Mouse (Mus musculus) adrenal gland, adult 18-20 months (tissue): ENCODE measurements at regions not wholly inside any gene's neighbourhood (a gene's known extent, or its start where the extent isn't known, plus 50 kb on each side); places are given as distances from the start of the nearest gene placed in this dataset.

Experiments used
- DNase-seq, 2 experiments: peaks; one replicate each; pipeline ENCODE4 v3.0.0; 2021 to 2022; ENCODE audit warnings: low spot score in 2 of 2

- no peak for DNase-seq
These were observed 90.1 kb downstream of the Tmem200c start for GRCm38 (mm10) chr17:68916531-68916930.

GRCm38 (mm10) chr17:68918228-68918627 lies 91.8 kb downstream of the Tmem200c start:
- no peak for DNase-seq

- DNase-seq: peak in 1 of 2 experiments; percentile 6
These were observed 96.8 kb downstream of the Tmem200c start for GRCm38 (mm10) chr17:68923271-68923670.

DNA sequence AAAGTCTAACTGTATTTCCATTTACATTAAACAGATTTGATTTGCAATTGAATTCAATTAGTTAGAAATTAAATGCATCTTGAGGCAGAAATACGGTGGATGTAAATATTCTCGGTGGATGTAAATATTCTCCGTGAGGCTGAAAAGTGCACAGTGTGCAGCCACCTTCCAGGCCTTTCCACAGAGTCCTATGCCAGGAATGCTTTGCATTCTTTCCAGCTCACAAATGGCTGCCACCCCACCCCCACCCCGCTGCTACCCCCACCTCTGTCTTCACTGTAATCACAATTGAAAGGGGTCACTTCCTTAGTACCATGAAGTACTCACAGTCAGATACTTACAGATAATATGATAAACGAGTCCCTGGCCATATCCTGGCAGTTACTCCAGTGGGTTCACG lies 101.0 kb downstream of the Tmem200c start:
- no peak for DNase-seq

DNA sequence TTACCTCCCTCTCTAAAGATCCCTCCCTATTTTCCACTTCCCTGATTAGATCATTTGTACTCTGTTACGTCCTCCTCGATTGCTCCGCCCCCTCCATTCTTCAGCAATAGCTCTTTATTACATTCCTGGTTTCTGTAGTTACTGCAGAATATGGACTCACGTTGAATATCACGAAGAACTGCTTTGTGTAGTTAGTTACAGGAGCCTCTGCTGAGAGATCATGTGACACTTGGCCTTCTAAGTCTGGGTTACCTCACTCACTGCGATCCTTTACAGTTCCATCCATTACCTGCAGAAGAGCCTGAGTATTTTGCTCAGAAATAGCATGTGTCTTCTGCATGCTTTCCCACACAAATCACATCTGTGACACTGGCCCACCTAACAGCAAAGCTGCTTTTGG lies 102.3 kb downstream of the Tmem200c start:
- no peak for DNase-seq

- DNase-seq: no peak
These were observed 106.8 kb downstream of the Tmem200c start for GRCm38 (mm10) chr17:68933265-68933664.

- DNase-seq: no peak
These were observed 107.6 kb downstream of the Tmem200c start for GRCm38 (mm10) chr17:68934066-68934465.

- no peak for DNase-seq
These were observed 109.6 kb downstream of the Tmem200c start for GRCm38 (mm10) chr17:68936016-68936415.

DNA sequence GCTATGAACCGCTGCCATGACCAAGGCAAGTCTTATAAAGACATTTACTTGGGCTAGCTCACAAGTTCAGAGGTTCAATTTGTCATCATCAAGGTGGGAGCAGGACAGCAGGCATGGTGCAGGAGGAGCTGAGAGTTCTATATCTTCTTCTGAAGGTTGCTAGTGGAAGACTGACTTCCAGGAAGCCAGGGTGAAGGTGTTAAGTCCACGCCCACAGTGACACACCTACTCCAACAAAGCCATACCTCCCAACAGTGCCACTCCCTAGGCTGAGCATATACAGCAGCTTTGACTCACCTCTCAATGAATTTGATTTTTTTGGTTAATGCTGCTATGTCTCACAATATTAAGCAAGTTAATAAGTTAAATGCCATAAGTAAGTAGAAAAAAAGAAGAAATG lies 119.2 kb upstream of the Epb41l3 start:
- DNase-seq: no peak

GRCm38 (mm10) chr17:68961160-68961559 lies 114.3 kb upstream of the Epb41l3 start:
- DNase-seq: no peak

DNA sequence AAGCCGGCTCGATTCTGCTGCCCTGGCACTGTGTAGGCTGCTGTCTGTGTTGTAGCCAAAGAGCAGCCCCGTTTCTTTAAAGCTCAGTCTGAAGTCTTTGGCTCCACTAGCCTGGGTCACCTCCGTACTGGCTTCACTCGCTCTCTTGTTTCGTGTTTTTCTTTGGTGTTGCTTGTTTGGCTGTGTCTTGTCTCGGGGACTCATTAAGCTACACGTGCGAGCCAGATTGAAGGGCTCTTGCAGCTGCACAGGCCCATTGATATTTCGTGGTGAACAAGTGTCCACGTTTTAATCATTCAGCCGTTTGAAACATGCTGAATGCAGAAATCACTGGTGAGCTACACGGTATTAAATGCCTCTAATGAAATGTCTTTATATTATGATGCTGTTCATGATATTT lies 99.9 kb upstream of the Epb41l3 start:
- DNase-seq: no peak

DNA sequence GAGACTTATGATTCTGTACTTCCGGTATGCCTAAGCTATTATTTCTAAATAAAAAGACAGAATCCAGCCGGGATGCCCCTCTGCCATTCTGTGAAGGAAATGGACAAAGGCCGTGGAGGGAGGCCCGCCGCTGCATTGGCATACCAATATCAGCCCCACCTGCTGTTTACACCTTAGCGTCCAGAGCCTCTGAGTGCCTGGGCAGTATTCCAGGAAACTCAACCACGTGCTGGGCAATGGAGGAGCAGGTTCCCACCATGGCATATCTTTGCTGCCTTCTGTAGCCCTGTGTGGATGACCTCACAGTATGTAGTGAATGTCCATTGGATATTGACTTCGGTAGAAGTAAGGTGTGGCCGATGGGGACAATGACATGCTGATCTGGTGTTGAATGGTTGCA lies 97.3 kb upstream of the Epb41l3 start:
- DNase-seq: no peak

- no peak for DNase-seq
These were observed 94.4 kb upstream of the Epb41l3 start for GRCm38 (mm10) chr17:68981120-68981519.

DNA sequence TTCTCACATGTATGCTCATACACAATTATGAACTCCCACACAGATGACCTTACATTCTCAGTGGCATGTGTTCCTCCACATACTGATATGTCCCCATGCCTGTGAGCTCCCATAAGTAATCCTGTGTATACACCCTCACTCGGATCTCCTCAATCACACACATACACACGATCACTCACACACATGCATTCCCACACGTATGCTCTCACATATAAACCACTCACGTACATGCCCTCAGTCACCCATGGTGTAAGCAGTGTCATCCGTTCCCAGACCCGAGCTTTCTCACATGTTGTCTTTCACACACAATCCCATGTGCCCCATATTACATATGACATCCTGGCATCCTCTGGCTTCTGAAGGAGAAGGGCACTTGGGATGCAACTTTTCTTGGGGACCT lies 93.4 kb upstream of the Epb41l3 start:
- no peak for DNase-seq

GRCm38 (mm10) chr17:68999913-69000312 lies 75.6 kb upstream of the Epb41l3 start:
- no peak for DNase-seq

DNA sequence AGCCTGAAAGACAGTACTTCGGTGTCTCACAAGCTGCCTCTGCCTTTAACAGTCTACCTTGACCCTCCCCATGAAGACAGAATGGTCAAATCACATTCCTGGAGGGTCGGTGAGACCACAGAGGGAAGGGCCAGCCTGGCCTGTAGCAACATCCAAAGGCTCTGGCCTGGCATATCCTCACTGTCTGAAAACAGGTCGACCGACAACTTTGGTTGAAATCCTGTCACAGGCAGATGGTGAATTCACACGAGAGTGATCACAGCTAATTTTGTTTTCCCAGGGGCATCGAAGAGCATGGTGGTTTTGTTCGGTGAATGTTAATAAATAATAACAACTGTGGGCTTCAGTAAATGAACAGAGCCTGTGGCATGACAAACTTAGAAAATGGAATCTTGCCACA lies 71.4 kb upstream of the Epb41l3 start:
- no peak for DNase-seq

DNA sequence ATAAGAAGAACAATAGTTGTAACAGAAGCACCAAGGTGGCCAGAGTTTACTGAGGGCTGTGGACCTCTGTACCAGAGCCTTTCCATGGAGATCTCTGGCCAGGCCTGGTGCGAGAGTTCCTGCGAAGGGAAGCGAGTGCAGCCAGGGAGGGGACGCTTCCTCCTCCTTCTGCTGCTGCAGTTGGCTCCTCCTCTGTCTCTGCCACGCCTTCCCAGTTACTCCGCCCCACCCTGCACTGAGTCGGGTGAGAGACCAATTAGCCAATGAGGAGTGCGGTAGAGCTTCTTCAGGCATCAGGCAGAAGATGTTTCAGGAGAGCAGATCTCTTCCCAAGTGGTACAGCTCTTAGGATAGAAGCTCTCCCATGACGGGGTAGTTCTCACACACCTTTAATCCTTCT lies 69.2 kb upstream of the Epb41l3 start:
- DNase-seq: no peak
